ENCODE assay signal across 21 mouse cellular contexts in the genomic region with DNA sequence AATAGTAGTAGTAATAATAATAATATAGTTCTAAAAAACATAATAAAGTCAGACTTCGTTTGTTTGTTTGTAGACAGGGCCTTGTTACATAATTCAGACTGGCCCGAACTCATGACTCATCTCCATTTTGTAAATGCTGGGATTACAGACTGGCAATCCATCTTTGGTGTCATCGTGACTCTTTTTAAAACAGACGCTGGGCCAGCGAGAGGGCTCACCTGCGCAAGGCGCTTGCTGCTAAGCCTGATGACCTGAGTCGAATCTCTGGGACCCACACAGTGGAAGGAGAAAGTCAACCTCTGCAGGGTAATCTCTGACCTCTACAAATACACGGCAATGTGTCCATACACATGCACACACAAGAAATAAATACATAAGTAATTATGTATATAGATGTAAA.
A peak's percentile ranks its signal among the peaks of the same experiment; 100 is the strongest.
DNase-seq lines count a peak whose midpoint lies in the region; ATAC-seq and TF ChIP-seq lines count a peak whose summit lies in the region.
"Had no signal": no experiment of that assay in that cellular context is flagged by ENCODE, and none has a peak within 500 bp of the region (broad histone marks: within the 10 kb centered on the region; RNA-seq: fewer than 3 reads in every experiment).

No protein-coding gene starts in this region.

- no peak for ATAC-seq in heart, embryonic 15.5 days (replicated peaks; ENCODE audit: insufficient number of reproducible peaks, insufficient read depth, low FRiP score, low read depth)
- ATAC-seq in lung, postnatal 0 days = no peak
- ATAC-seq in megakaryocyte, adult 5-6 weeks (ENCODE audit: poor library complexity, severe bottlenecking) = no peak
- ATAC-seq: forebrain, embryonic 16.5 days; liver, embryonic 12.5 days; liver, postnatal 0 days; midbrain, embryonic 13.5 days had no signal

- H3K9me3 ChIP-seq in heart, embryonic 15.5 days (replicated peaks) = no peaks in the 10 kb centered on the region
- H3K9me3 ChIP-seq in lung, postnatal 0 days (ENCODE audit: low read length) = no peaks in the 10 kb centered on the region
- H3K9me3 ChIP-seq: liver, embryonic 12.5 days; midbrain, embryonic 13.5 days; neural tube, embryonic 13.5 days had no signal

- no peak overlapping the region for H3K4me2 ChIP-seq in heart, embryonic 15.5 days
- H3K4me2 ChIP-seq in lung, postnatal 0 days (replicated peaks; ENCODE audit: low read depth, low read length) = no peak overlapping the region
- H3K4me2 ChIP-seq: hindbrain, embryonic 13.5 days; liver, embryonic 12.5 days; midbrain, embryonic 13.5 days; neural tube, embryonic 13.5 days had no signal

- H3K9ac ChIP-seq in heart, embryonic 15.5 days = no peak overlapping the region
- no peak overlapping the region for H3K9ac ChIP-seq in lung, postnatal 0 days (replicated peaks; ENCODE audit: low read depth)
- H3K9ac ChIP-seq: hindbrain, embryonic 13.5 days; liver, embryonic 12.5 days; liver, postnatal 0 days; midbrain, embryonic 13.5 days; neural tube, embryonic 13.5 days had no signal

- H3K4me1 ChIP-seq in heart, embryonic 15.5 days (replicated peaks) = peaks cover 60% of the 10 kb centered on the region
- H3K4me1 ChIP-seq in lung, postnatal 0 days (ENCODE audit: insufficient read depth, low read depth, low read length) = no peaks in the 10 kb centered on the region
- H3K4me1 ChIP-seq: liver, embryonic 12.5 days had no signal

- WGBS in heart, embryonic 15.5 days = 87% methylated on average over 9 of the region's 9 CpGs
- 83% methylated on average over 9 of the region's 9 CpGs for WGBS in lung, postnatal 0 days

- no peak for DNase-seq in gastrocnemius, adult 2 months
- DNase-seq in gastrocnemius, postnatal 4 days (ENCODE audit: low spot score in 2 of 2) = no peak
- DNase-seq in heart, adult 18-20 months = no peak
- no peak for DNase-seq in lung, postnatal 0 days (ENCODE audit: low spot score)
- no peak for DNase-seq in lung, postnatal 4 days
- DNase-seq: B cell, adult 2 months; kidney, adult 8-10 months; kidney, postnatal 10 days; layer of hippocampus, postnatal 36 days; left cerebral cortex, postnatal 4 days; liver, postnatal 0 days; right cerebral cortex, postnatal 4 days; thymus, postnatal 4 days had no signal

- no peaks in the 10 kb centered on the region for H3K27me3 ChIP-seq in heart, embryonic 15.5 days
- no peaks in the 10 kb centered on the region for H3K27me3 ChIP-seq in lung, postnatal 0 days (replicated peaks; ENCODE audit: insufficient read depth, low read length)
- H3K27me3 ChIP-seq: hindbrain, embryonic 13.5 days; liver, embryonic 12.5 days; neural tube, embryonic 13.5 days had no signal

- H3K27ac ChIP-seq in gastrocnemius, adult 2 months = peak overlapping the region; percentile 79
- H3K27ac ChIP-seq in heart, embryonic 15.5 days = peak overlapping the region; percentile 85
- H3K27ac ChIP-seq in lung, postnatal 0 days (ENCODE audit: low read length) = peak overlapping the region; percentile 69; the same call in 1 of the 2 replicates
- H3K27ac ChIP-seq: hindbrain, embryonic 13.5 days; liver, embryonic 12.5 days; midbrain, embryonic 13.5 days; neural tube, embryonic 13.5 days had no signal

- intact Hi-C loops in gastrocnemius, adult 2 months (cut with DNase I) = loop anchor here (10.0 kb wide), 2 partner anchors 212 to 308 kb away; a partner anchor contains a TSS

- TF ChIP-seq EP300 in lung, postnatal 0 days (IDR thresholded peaks at IDR 0.05) = no peak

- H3K36me3 ChIP-seq in heart, embryonic 15.5 days = no peaks in the 10 kb centered on the region
- H3K36me3 ChIP-seq in lung, postnatal 0 days (ENCODE audit: insufficient read depth, low read length) = no peaks in the 10 kb centered on the region
- H3K36me3 ChIP-seq: hindbrain, embryonic 13.5 days; liver, embryonic 12.5 days; midbrain, embryonic 13.5 days; neural tube, embryonic 13.5 days had no signal

- H3K4me3 ChIP-seq in gastrocnemius, adult 2 months = no peak overlapping the region
- no peak overlapping the region for H3K4me3 ChIP-seq in heart, embryonic 15.5 days
- H3K4me3 ChIP-seq in lung, postnatal 0 days (ENCODE audit: low read depth, low read length) = no peak overlapping the region
- H3K4me3 ChIP-seq: erythroblast, embryonic 14.5 days; hindbrain, embryonic 13.5 days; liver, embryonic 12.5 days; midbrain, embryonic 13.5 days; neural tube, embryonic 13.5 days had no signal

- no peak for TF ChIP-seq CTCF in gastrocnemius, adult 2 months (IDR thresholded peaks at IDR 0.05)
- no peak for TF ChIP-seq CTCF in lung, postnatal 0 days (IDR thresholded peaks at IDR 0.05)
